8 mouse cellular contexts compared by ENCODE assay signal in genomic region chr6:85502911-85503250, GRCm38 (mm10). TPM values are rescaled to one million over a fixed set of nuclear protein-coding genes. Genes with fewer than 3 reads are reported as not detected.
DNase-seq lines count a peak whose midpoint lies in the region; ATAC-seq and TF ChIP-seq lines count a peak whose summit lies in the region.

Fbxo41 (minus strand) TSS chr6:85502994.

- no peaks in the 10 kb centered on the region for H3K36me3 ChIP-seq in midbrain, embryonic 10.5 days
- H3K36me3 ChIP-seq in stomach, postnatal 0 days (ENCODE audit: control insufficient read depth, insufficient read depth, low read length) = no peaks in the 10 kb centered on the region

- H3K4me3 ChIP-seq in midbrain, embryonic 10.5 days = peak within 1 kb of the TSS; percentile 77
- peak within 1 kb of the TSS; percentile 54 for H3K4me3 ChIP-seq in stomach, postnatal 0 days (ENCODE audit: low read depth, low read length)

- peak; percentile 85 for ATAC-seq in frontal cortex, adult (ENCODE audit: low TSS enrichment)
- ATAC-seq in stomach, postnatal 0 days (ENCODE audit: low FRiP score, low TSS enrichment) = peak; percentile 53

- H3K27ac ChIP-seq in midbrain, embryonic 10.5 days (replicated peaks) = peak within 1 kb of the TSS; percentile 90
- H3K27ac ChIP-seq in stomach, postnatal 0 days (replicated peaks) = no peak within 1 kb of the TSS

- 1% methylated on average over 20 of the region's 22 CpGs for WGBS in midbrain, embryonic 10.5 days
- 2% methylated on average over 9 of the region's 22 CpGs for WGBS in stomach, postnatal 0 days

- no peak for TF ChIP-seq CTCF in stomach, postnatal 0 days (IDR thresholded peaks at IDR 0.05; ENCODE audit: low read depth)

- no peaks in the 10 kb centered on the region for H3K9me3 ChIP-seq in midbrain, embryonic 10.5 days (replicated peaks)
- no peaks in the 10 kb centered on the region for H3K9me3 ChIP-seq in stomach, postnatal 0 days (ENCODE audit: control insufficient read depth, low read length)

- TF ChIP-seq EP300 in stomach, postnatal 0 days (optimal IDR thresholded peaks at IDR 0.05) = no peak

- peak within 1 kb of the TSS; percentile 96 for H3K4me2 ChIP-seq in stomach, postnatal 0 days (replicated peaks; ENCODE audit: low read depth)

- H3K4me1 ChIP-seq in midbrain, embryonic 10.5 days = peaks cover 23% of the 10 kb centered on the region
- H3K4me1 ChIP-seq in stomach, postnatal 0 days (replicated peaks; ENCODE audit: control insufficient read depth, insufficient read depth) = peaks cover 4% of the 10 kb centered on the region; the same call in 1 of the 2 replicates

- H3K27me3 ChIP-seq in midbrain, embryonic 10.5 days (ENCODE audit: low read depth, poor library complexity, severe bottlenecking) = peaks cover 50% of the 10 kb centered on the region
- no peaks in the 10 kb centered on the region for H3K27me3 ChIP-seq in stomach, postnatal 0 days (ENCODE audit: control insufficient read depth, insufficient read depth, low read length)

- peak; percentile 38 for DNase-seq in ovary, postnatal 36 days (ENCODE audit: low spot score)
- no peak for DNase-seq in ovary, postnatal 10 days (ENCODE audit: low spot score)
- peak; percentile 71 for DNase-seq in cerebellum, adult 9-10 months
- peak; percentile 66 to 79 for DNase-seq in layer of hippocampus, postnatal 14 days (ENCODE audit: low spot score in 2 of 2)
- DNase-seq in midbrain, embryonic 10.5 days (ENCODE audit: low spot score) = peak; percentile 70
- DNase-seq in stomach, postnatal 0 days (ENCODE audit: low spot score) = peak; percentile 63
- no peak for DNase-seq in urinary bladder, postnatal 10 days (ENCODE audit: low spot score)

- peak within 1 kb of the TSS; percentile 51; the same call in 1 of the 2 replicates for H3K9ac ChIP-seq in stomach, postnatal 0 days (ENCODE audit: low read length)

RNA-seq across cellular contexts. Expression of gene Fbxo41, which starts in this region (rescaled TPM):
- 10 to 100 TPM; 89.7 to 94.5 TPM for total RNA-seq in layer of hippocampus, postnatal 14 days (2021)
- polyA plus RNA-seq in midbrain, embryonic 10.5 days (2016; fragmentation: Nextera tagmentation; extraction: Ambion mirVana) = 0.68 and 0.79 TPM in 2 replicates
- polyA plus RNA-seq in stomach, postnatal 0 days (2015; fragmentation: Nextera tagmentation; extraction: Ambion mirVana) = 0.10 and 0.16 TPM in 2 replicates

Comparison
In these comparisons a context has a peak if more than half of its experiments do, and no peak if none do; other contexts are left out.
1. DNase-seq: peak in ovary, postnatal 36 days (single experiment), cerebellum, adult 9-10 months (single experiment) and layer of hippocampus, postnatal 14 days (2 of 2); none in ovary, postnatal 10 days (single experiment) and urinary bladder, postnatal 10 days (single experiment).
2. Peak in DNase-seq, H3K4me3 ChIP-seq and H3K27ac ChIP-seq in midbrain, embryonic 10.5 days; RNA of the gene not detected or under 1 TPM.
3. Peak in DNase-seq, ATAC-seq, H3K4me3 ChIP-seq, H3K9ac ChIP-seq and H3K4me2 ChIP-seq in stomach, postnatal 0 days; RNA of the gene not detected or under 1 TPM.